Mouse (Mus musculus) CH12.LX (cell line): ENCODE results near the gene Ffar2. TPM values are rescaled to one million over a fixed set of nuclear protein-coding genes. Genes with fewer than 3 reads are reported as not detected.

Experiments used
- DNase-seq: peaks from one replicate; pipeline ENCODE4 v3.0.0-alpha.2; 2013; ENCODE audit errors: extremely low read depth
- H3K27ac ChIP-seq: 2 replicates; pipeline ENCODE4 v1.5.1; 2012; ENCODE audit warnings: low read depth, mild to moderate bottlenecking, control low read depth, moderate library complexity; ENCODE audit not compliant: insufficient read depth
- H3K27me3 ChIP-seq: replicated peaks from 2 replicates; pipeline ENCODE3; 2012; ENCODE audit warnings: inconsistent platforms
- H3K36me3 ChIP-seq, 2 experiments: replicated peaks in 1 of 2; 2 replicates each; pipeline versions ENCODE3 to v1.6.1; 2012; ENCODE audit warnings: inconsistent platforms in 1 of 2, low read length in 1 of 2, mild to moderate bottlenecking in 1 of 2, mixed read lengths in 1 of 2, moderate library complexity in 1 of 2; ENCODE audit not compliant: control insufficient read depth in 1 of 2, insufficient read depth in 1 of 2
- H3K4me1 ChIP-seq, 2 experiments: 2 replicates each; pipeline ENCODE4 v1.6.1; 2012; ENCODE audit warnings: inconsistent platforms in 1 of 2, moderate library complexity in 1 of 2; ENCODE audit not compliant: insufficient read depth in 2 of 2, control insufficient read depth in 1 of 2
- H3K4me2 ChIP-seq: 2 replicates; pipeline ENCODE4 v1.6.1; 2012; ENCODE audit warnings: low read depth, mild to moderate bottlenecking, control low read depth; ENCODE audit not compliant: poor library complexity, insufficient read depth, severe bottlenecking
- H3K4me3 ChIP-seq, 3 experiments: fragments of 150-350 bp in 1 of 3; sonication (generic) in 1 of 3; replicated peaks in 1 of 3; 2 replicates each; pipeline versions ENCODE3 to v1.5.1; 2011 to 2012; ENCODE audit warnings: low read depth in 2 of 3, low read length in 2 of 3, mild to moderate bottlenecking in 2 of 3, moderate library complexity in 2 of 3, control low read depth in 1 of 3, improper control_type of control experiment in 1 of 3, inconsistent platforms in 1 of 3, mixed read lengths in 1 of 3; ENCODE audit not compliant: poor library complexity in 1 of 3
- H3K79me2 ChIP-seq: replicated peaks from 2 replicates; pipeline ENCODE4 v1.6.1; 2012; ENCODE audit warnings: mild to moderate bottlenecking, moderate library complexity; ENCODE audit not compliant: control insufficient read depth, poor library complexity, insufficient read depth, severe bottlenecking; ENCODE audit errors: extremely low read depth
- H3K9ac ChIP-seq: 2 replicates; pipeline ENCODE4 v1.6.1; 2012; ENCODE audit warnings: low read depth, mild to moderate bottlenecking, control low read depth, moderate library complexity; ENCODE audit not compliant: insufficient read depth
- H3K9me3 ChIP-seq: replicated peaks from 2 replicates; pipeline ENCODE3; 2012; ENCODE audit warnings: low read length, inconsistent platforms, mixed read lengths
- CTCF ChIP-seq, 2 experiments: IDR thresholded peaks in 1 of 2; conservative IDR thresholded peaks in 1 of 2; 2 replicates each; pipeline ENCODE4 v1.5.1; 2011 to 2012; ENCODE audit warnings: low read depth in 2 of 2, low read length in 2 of 2, improper control_type of control experiment in 1 of 2, inconsistent platforms in 1 of 2, mild to moderate bottlenecking in 1 of 2, moderate library complexity in 1 of 2
- ELF1 ChIP-seq: IDR thresholded peaks from 2 replicates; pipeline ENCODE4 v1.6.1; 2014; ENCODE audit warnings: low read depth, mild to moderate bottlenecking, inconsistent platforms, low read length, improper control_type of control experiment
- ETS1 ChIP-seq: conservative IDR thresholded peaks from 2 replicates; pipeline ENCODE4 v1.6.1; 2012; ENCODE audit warnings: low read depth, mild to moderate bottlenecking, inconsistent platforms, low read length, improper control_type of control experiment, moderate library complexity
- IRF4 ChIP-seq: IDR thresholded peaks from 2 replicates; pipeline ENCODE4 v1.6.1; 2014; ENCODE audit warnings: low read depth, mild to moderate bottlenecking, inconsistent platforms, low read length, improper control_type of control experiment
- JUN ChIP-seq: IDR thresholded peaks from 2 replicates; pipeline ENCODE4 v1.6.1; 2011; ENCODE audit warnings: low read depth, mild to moderate bottlenecking, low read length, improper control_type of control experiment, moderate library complexity; ENCODE audit not compliant: insufficient read depth
- KAT2A ChIP-seq: IDR thresholded peaks from 2 replicates; pipeline ENCODE4 v1.6.1; 2012; ENCODE audit warnings: low read length, improper control_type of control experiment, inconsistent platforms; ENCODE audit not compliant: insufficient replicate concordance
- MAFK ChIP-seq: IDR thresholded peaks from 2 replicates; pipeline ENCODE4 v1.6.1; 2011; ENCODE audit warnings: low read length, improper control_type of control experiment; ENCODE audit not compliant: insufficient replicate concordance
- MEF2A ChIP-seq: IDR thresholded peaks from 2 replicates; pipeline ENCODE4 v1.6.1; 2014; ENCODE audit warnings: low read depth, mild to moderate bottlenecking, inconsistent platforms, low read length, improper control_type of control experiment, borderline replicate concordance
- MXI1 ChIP-seq: IDR thresholded peaks from 2 replicates; pipeline ENCODE4 v1.6.1; 2011; ENCODE audit warnings: mild to moderate bottlenecking, low read depth, low read length, improper control_type of control experiment
- MYC ChIP-seq: IDR thresholded peaks from 2 replicates; pipeline ENCODE4 v1.6.1; 2011; ENCODE audit warnings: low read depth, mild to moderate bottlenecking, improper control_type of control experiment, low read length
- PAX5 ChIP-seq: IDR thresholded peaks from 2 replicates; pipeline ENCODE4 v1.6.1; 2012; ENCODE audit warnings: low read length, inconsistent platforms, mixed read lengths
- RAD21 ChIP-seq: IDR thresholded peaks from 2 replicates; pipeline ENCODE4 v1.6.1; 2011; ENCODE audit warnings: low read depth, mild to moderate bottlenecking, low read length, improper control_type of control experiment, moderate library complexity
- SMC3 ChIP-seq: IDR thresholded peaks from 2 replicates; pipeline ENCODE4 v1.6.1; 2011; ENCODE audit warnings: low read depth, low read length, improper control_type of control experiment
- TCF12 ChIP-seq: IDR thresholded peaks from 2 replicates; pipeline ENCODE4 v1.6.1; 2014; ENCODE audit warnings: low read depth, mild to moderate bottlenecking, inconsistent platforms, low read length, improper control_type of control experiment
- ZC3H11A ChIP-seq: IDR thresholded peaks from 2 replicates; pipeline ENCODE4 v1.6.1; 2012; ENCODE audit warnings: low read depth, mild to moderate bottlenecking, inconsistent platforms, low read length, improper control_type of control experiment
- ZNF384 ChIP-seq: IDR thresholded peaks from 2 replicates; pipeline ENCODE4 v1.6.1; 2012; ENCODE audit warnings: low read depth, low read length, improper control_type of control experiment, inconsistent platforms
- dilution Hi-C: fragments of 300-500 bp; cut with MboI; formaldehyde crosslinking; loops from 2 replicates; pipeline ENCODE4 v1.14.3; 2020; ENCODE audit warnings: low sequenced_read_pairs; ENCODE audit not compliant: extremely low pct_unique_long_range_greater_than_20kb, extremely low pct_ligation_motif_present
- in situ Hi-C: fragments of 300-500 bp; cut with MboI; formaldehyde crosslinking; loops from 3 replicates; pipeline ENCODE4 v1.14.3; 2019; ENCODE audit warnings: low sequenced_read_pairs, low pct_ligation_motif_present, low pct_unique_long_range_greater_than_20kb, mixed read lengths
- polyA plus RNA-seq: library from polyadenylated mRNA; unstranded; fragments of >175 nt; gene quantifications from 2 replicates; pipeline ENCODE4 v1.2.1, GENCODE M21; 2012; ENCODE audit warnings: low read depth; ENCODE audit not compliant: insufficient read length
- total RNA-seq, 2 experiments: library from RNA; depleted of rRNA; stranded (reverse); fragments of 300-350 nt in 1 of 2; fragments of >200 nt in 1 of 2; gene quantifications; 2 replicates each; pipeline ENCODE4 v1.2.3; 2012 to 2014

Ffar2 gene
- total RNA-seq (2012; rRNA removed) (0.08 TPM in 1 of 2 replicates, not detected in the other), total RNA-seq (2014; rRNA removed) (not detected in 2 replicates), polyA plus RNA-seq (0.51 and 0.52 TPM in 2 replicates)

DNA sequence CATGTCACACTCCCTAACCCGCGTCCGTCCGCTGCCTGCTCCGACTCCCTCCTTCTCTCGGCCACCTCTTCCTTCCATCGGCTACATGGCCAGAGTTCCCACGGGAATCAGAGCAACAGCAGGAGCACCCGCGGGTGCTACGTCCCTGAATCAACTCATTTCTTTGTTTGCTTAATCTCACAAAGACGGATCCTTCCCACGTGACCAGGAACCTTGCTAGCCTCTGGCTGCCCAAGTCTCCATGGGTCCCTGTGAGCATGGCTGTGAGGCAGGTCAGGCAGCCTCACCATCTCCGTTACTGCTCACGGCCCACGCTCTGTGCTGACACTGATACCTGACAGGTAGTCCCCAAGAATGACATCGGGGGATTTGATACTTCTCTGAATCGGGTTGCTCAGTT lies at the start of gene Ffar2:
Ffar2 (minus strand) TSS at position 101 of the 400 bp plus-strand sequence.
- H3K27me3 ChIP-seq: no peaks in the 10 kb centered on the region
- no peak for TF ChIP-seq MXI1
- no peak for TF ChIP-seq KAT2A
- TF ChIP-seq, all 38 proteins: peak for 0
- H3K36me3 ChIP-seq: no peaks in the 10 kb centered on the region
- dilution Hi-C loops (no loop called here), in situ Hi-C loops (no loop called here)
- H3K9me3 ChIP-seq: peaks cover 6% of the 10 kb centered on the region
- H3K4me3 ChIP-seq: no peak within 1 kb of the TSS
- no peak for DNase-seq
- peaks cover 6 to 26% of the 10 kb centered on the region in 2 experiments; a peak in 3 of 4 replicates for H3K4me1 ChIP-seq
- no peak within 1 kb of the TSS for H3K27ac ChIP-seq
- H3K79me2 ChIP-seq: no peaks in the 10 kb centered on the region
- no peak within 1 kb of the TSS for H3K9ac ChIP-seq
- no peak within 1 kb of the TSS for H3K4me2 ChIP-seq

DNA sequence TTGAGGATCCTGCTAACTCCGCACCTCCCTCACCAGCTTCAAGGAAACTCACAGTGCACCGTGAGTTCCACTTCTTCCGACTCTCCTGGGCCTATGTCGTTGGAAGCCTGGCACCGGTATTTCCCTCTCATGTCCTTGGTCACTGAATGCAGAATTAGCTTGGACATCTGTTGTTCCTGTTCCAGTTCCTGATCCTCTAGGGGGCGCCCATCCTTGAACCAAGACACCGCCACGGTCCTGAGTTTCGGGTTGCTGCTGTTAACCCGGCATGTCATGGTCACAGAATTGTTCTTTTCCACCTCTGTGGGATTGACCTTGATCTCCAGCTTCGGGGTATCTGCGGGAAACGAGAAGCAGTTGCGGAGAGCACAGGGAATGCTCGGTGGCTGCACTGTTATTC lies 49.5 kb upstream of the Ffar2 start:
- dilution Hi-C loops (no loop called here), in situ Hi-C loops (no loop called here)
- Histone ChIP-seq H3K27me3 (no peaks in the 10 kb centered on the region), H3K9ac (no peak overlapping the region), H3K27ac (no peak overlapping the region), H3K4me2 (peak overlapping the region; percentile 0; the same call in 1 of the 2 replicates), H3K9me3 (no peaks in the 10 kb centered on the region), H3K79me2 (no peaks in the 10 kb centered on the region), H3K4me1 (peaks cover 6 to 72% of the 10 kb centered on the region in 2 experiments), H3K36me3 (peaks cover 24 to 89% of the 10 kb centered on the region in 2 experiments), H3K4me3 (no peak overlapping the region)
- no peak for TF ChIP-seq TCF12
- no peak for TF ChIP-seq ZNF384
- no peak for TF ChIP-seq PAX5
- TF ChIP-seq ELF1: peak; percentile 50; the same call in 1 of the 2 replicates
- TF ChIP-seq SMC3: peak; percentile 87
- TF ChIP-seq RAD21: peak; percentile 58
- no peak for TF ChIP-seq ETS1
- no peak; the same call in 1 of the 2 replicates for TF ChIP-seq IRF4
- TF ChIP-seq MAFK: no peak
- TF ChIP-seq CTCF (conservative IDR thresholded peaks at IDR 0.05 in 1 of 2, IDR thresholded peaks at IDR 0.05 in 1 of 2; ENCODE audit: low read depth in 2 of 2, low read length in 2 of 2): peak; percentile 18 to 87; a peak in 3 of 4 replicates
- no peak for TF ChIP-seq MYC
- TF ChIP-seq MEF2A: no peak
- no peak for TF ChIP-seq JUN
- TF ChIP-seq ZC3H11A: no peak
- DNase-seq: peak; percentile 76
